Mouse (Mus musculus): ENCODE results near the gene Znhit6.
A peak's percentile ranks its signal among the peaks of the same experiment; 100 is the strongest.

Gene Znhit6

GRCm38 (mm10) chr3:145646009-145646408 is 70.0 kb downstream of the Znhit6 start:
- DNase-seq (ENCODE audit: low read depth, low spot score) = no peak

GRCm38 (mm10) chr3:145646666-145647065 is 70.7 kb downstream of the Znhit6 start:
- DNase-seq (ENCODE audit: low read depth, low spot score) = no peak

GRCm38 (mm10) chr3:145647416-145647815 is 71.4 kb downstream of the Znhit6 start:
- DNase-seq (ENCODE audit: low read depth, low spot score) = no peak

GRCm38 (mm10) chr3:145648097-145648931 is 72.3 kb downstream of the Znhit6 start:
- DNase-seq (ENCODE audit: low read depth, low spot score) = peak; percentile 90

- peak; percentile 53 for DNase-seq (ENCODE audit: low read depth, low spot score)
Measured at GRCm38 (mm10) chr3:145648991-145649851, 73.2 kb downstream of the Znhit6 start.

- DNase-seq (ENCODE audit: low read depth, low spot score) = peak; percentile 95
Measured at GRCm38 (mm10) chr3:145649852-145650202, 73.8 kb downstream of the Znhit6 start, which contains the start of gene Ccn1. Ccn1 (minus strand) TSS chr3:145649981.

GRCm38 (mm10) chr3:145650298-145651011 is 74.5 kb downstream of the Znhit6 start:
- no peak for DNase-seq (ENCODE audit: low read depth, low spot score)

- DNase-seq (ENCODE audit: low read depth, low spot score) = peak; percentile 99
Measured at GRCm38 (mm10) chr3:145651029-145651977, 75.3 kb downstream of the Znhit6 start.

- DNase-seq (ENCODE audit: low read depth, low spot score) = no peak
Measured at GRCm38 (mm10) chr3:145651978-145652321, 75.9 kb downstream of the Znhit6 start.

- peak; percentile 49 for DNase-seq (ENCODE audit: low read depth, low spot score)
Measured at GRCm38 (mm10) chr3:145652322-145653131, 76.5 kb downstream of the Znhit6 start.

- DNase-seq (ENCODE audit: low read depth, low spot score) = peak; percentile 85
Measured at GRCm38 (mm10) chr3:145653191-145653940, 77.4 kb downstream of the Znhit6 start.

- DNase-seq (ENCODE audit: low read depth, low spot score) = peak; percentile 33
Measured at GRCm38 (mm10) chr3:145654028-145654427, 78.0 kb downstream of the Znhit6 start.
